Mouse (Mus musculus): Measurements from ENCODE around the gene Foxn3. TPM values are rescaled to one million over a fixed set of nuclear protein-coding genes. Genes with fewer than 3 reads are reported as not detected.
A peak's percentile ranks its signal among the peaks of the same experiment; 100 is the strongest.

Foxn3 gene
- 91.0 and 94.3 TPM in 2 replicates for polyA plus RNA-seq (2015; fragmentation: Nextera tagmentation; extraction: Ambion mirVana)

DNA sequence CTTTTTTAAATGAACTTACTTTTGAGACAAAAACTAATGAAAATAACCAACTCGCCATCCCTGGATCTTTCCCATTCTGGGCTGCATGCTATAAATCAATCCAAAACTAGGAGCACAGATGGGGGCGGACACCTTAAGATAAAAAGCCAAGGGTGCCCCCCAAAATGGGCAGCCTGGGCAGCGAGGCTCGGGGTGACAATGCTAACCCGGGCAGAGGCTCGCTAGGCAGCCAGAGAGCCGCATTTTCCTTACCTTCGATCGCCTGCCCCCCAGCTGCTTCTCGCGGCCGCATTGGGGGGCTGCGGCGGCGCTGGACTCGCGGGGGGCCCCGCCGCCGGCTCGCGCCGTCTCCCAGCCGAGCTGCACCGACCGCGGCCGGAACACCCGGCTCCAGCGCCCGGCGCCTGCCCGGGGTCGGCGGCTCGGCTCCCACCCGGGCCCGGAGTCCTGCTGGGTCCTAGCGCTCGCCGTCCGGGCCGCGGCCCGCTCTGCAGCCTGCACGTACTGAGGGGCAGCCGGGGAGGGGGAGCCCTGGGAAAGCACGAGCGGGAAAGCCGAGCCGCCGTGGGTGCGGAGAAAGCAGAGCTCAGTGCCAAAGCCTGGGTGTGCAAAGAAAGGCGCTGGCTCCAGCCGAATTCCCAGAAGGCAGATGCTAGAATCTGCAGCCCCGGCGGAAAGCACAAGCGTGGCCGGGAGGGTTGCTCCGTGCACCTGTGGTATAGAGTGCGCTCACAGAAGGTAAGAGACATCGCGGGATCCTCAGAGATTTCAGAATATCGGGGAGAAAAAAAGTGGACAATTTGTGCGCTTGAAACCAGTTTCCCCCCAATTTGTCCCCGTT is at the start of gene Foxn3:
TSS of gene Foxn3 (minus strand) at position 364 of the 841 bp plus-strand sequence.
- H3K4me2 ChIP-seq (replicated peaks; ENCODE audit: low read depth, low read length) = peak within 1 kb of the TSS; percentile 84
- H3K36me3 ChIP-seq (ENCODE audit: insufficient read depth, low read length) = no peaks in the 10 kb centered on the region
- no peaks in the 10 kb centered on the region for H3K27me3 ChIP-seq (replicated peaks; ENCODE audit: insufficient read depth, low read length)
- H3K9me3 ChIP-seq (ENCODE audit: low read length) = no peaks in the 10 kb centered on the region
- H3K9ac ChIP-seq (replicated peaks; ENCODE audit: low read depth) = peak within 1 kb of the TSS; percentile 76
- peak within 1 kb of the TSS; percentile 85 for H3K27ac ChIP-seq (ENCODE audit: low read length)
- H3K4me1 ChIP-seq (ENCODE audit: insufficient read depth, low read depth, low read length) = peaks cover 8% of the 10 kb centered on the region; the same call in 1 of the 2 replicates
- ATAC-seq (peak; percentile 82), DNase-seq (ENCODE audit: low spot score) (peak; percentile 83)
- H3K4me3 ChIP-seq (ENCODE audit: low read depth, low read length) = peak within 1 kb of the TSS; percentile 86
- WGBS = under 1% methylated on average over 61 of the region's 66 CpGs
- no peak for TF ChIP-seq EP300 (IDR thresholded peaks at IDR 0.05)
- TF ChIP-seq CTCF (IDR thresholded peaks at IDR 0.05) = no peak

DNA sequence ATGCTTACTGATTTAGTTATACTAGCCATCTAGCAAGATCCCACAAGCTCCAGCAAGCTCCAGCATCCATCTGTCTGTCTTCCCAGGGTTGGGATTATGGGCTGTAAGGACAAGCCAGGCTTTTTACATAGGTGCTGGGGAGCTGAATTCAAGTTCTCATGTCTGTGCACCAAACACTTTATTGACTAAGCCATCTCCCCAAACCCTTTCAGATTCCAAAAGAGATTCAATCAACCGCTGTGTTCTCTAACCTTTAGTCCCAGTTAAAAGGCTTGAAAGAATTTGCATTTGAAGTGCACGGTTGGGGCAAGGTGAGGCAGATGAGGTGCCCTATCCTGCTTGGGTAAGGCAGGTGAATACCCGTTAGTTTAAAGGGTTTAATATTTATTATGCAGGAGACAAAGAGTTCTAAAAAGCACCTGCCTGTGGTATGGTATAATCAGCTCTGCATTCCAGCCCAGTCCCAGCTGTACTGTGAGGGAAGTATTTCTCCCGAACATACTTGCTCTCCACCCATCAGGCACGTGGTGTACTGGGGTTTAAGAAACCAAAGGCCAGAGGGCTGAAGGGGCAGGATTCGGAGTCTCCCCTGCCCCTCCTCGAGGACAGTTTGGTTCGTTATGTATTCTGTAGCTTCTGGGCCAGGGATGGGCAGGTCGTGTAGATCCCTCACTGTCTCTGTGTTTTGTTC is 48.9 kb upstream of the Foxn3 start:
- no peak for TF ChIP-seq EP300 (IDR thresholded peaks at IDR 0.05)
- TF ChIP-seq CTCF (IDR thresholded peaks at IDR 0.05) = no peak
- ATAC-seq (no peak), DNase-seq (ENCODE audit: low spot score) (no peak)
- no peak overlapping the region for H3K4me2 ChIP-seq (replicated peaks; ENCODE audit: low read depth, low read length)
- H3K4me3 ChIP-seq (ENCODE audit: low read depth, low read length) = no peak overlapping the region
- no peak overlapping the region for H3K27ac ChIP-seq (ENCODE audit: low read length)
- H3K4me1 ChIP-seq (ENCODE audit: insufficient read depth, low read depth, low read length) = no peaks in the 10 kb centered on the region
- no peak overlapping the region for H3K9ac ChIP-seq (replicated peaks; ENCODE audit: low read depth)
- H3K27me3 ChIP-seq (replicated peaks; ENCODE audit: insufficient read depth, low read length) = no peaks in the 10 kb centered on the region
- no peaks in the 10 kb centered on the region for H3K9me3 ChIP-seq (ENCODE audit: low read length)
- WGBS = 55% methylated on average over 9 of the region's 9 CpGs
- H3K36me3 ChIP-seq (ENCODE audit: insufficient read depth, low read length) = no peaks in the 10 kb centered on the region

DNA sequence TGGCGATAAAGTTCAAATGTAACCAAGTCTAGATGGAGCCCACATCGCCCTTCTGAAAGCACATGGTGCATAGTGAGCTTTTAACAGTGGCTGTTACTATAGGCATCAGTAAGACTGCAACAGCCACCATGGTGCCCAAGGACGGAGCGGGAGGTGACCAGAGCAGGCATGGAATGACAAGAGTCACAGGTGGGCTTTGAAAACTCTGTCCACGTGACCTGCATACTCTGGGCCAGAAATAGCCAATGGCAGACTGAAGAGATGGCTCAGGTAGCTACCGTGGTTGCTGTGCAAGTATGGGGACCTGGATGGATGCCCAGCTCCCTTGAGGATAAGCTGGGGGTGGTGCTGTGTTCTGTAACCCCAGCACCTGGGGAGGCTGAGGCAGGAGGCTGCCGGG is 47.5 kb upstream of the Foxn3 start:
- Histone ChIP-seq H3K36me3 (ENCODE audit: insufficient read depth, low read length) (no peaks in the 10 kb centered on the region), H3K9me3 (ENCODE audit: low read length) (no peaks in the 10 kb centered on the region), H3K27me3 (replicated peaks; ENCODE audit: insufficient read depth, low read length) (no peaks in the 10 kb centered on the region), H3K27ac (ENCODE audit: low read length) (no peak overlapping the region), H3K4me3 (ENCODE audit: low read depth, low read length) (no peak overlapping the region), H3K9ac (replicated peaks; ENCODE audit: low read depth) (no peak overlapping the region), H3K4me1 (ENCODE audit: insufficient read depth, low read depth, low read length) (no peaks in the 10 kb centered on the region), H3K4me2 (replicated peaks; ENCODE audit: low read depth, low read length) (no peak overlapping the region)
- DNase-seq (ENCODE audit: low spot score) (no peak), ATAC-seq (no peak)
- 96% methylated on average over 7 of the region's 7 CpGs for WGBS
- no peak for TF ChIP-seq CTCF (IDR thresholded peaks at IDR 0.05)
- no peak for TF ChIP-seq EP300 (IDR thresholded peaks at IDR 0.05)

DNA sequence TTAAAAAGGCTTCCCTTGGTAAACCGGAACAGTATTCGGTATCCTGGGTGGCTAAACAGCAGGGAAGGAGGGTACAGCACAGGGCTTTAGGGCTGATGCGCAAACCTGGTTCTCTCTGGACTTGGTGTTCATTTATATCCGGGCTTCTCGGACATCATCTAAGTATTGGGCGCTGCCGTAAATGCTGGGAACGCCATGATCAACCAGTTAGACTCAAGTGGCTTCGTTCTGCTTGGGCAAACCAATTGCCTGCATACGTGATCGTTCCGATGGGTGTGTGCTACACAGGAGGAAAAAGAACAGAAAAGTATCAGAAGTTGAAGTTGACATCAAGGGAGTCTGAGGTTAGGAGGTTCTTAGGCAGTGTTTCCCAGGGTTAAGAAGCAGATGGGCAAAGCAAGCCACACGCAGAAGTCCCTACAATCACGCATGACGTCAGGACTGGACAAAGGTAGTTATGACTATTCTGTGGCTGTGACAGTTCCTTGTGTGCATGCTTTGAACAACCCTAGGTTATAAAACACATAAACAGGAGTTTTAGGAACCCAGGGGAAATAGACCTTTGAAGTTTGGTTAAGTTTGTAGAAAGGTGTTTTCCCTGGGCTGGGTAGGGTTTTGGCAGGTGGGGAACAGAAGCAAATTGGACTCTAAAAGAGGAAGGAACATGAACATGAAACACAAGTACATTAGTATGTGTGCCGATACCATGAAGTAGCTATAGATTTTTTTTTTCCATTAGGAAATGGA is 46.9 kb upstream of the Foxn3 start:
- H3K27me3 ChIP-seq (replicated peaks; ENCODE audit: insufficient read depth, low read length) = no peaks in the 10 kb centered on the region
- TF ChIP-seq CTCF (IDR thresholded peaks at IDR 0.05) (no peak), EP300 (IDR thresholded peaks at IDR 0.05) (no peak)
- H3K4me1 ChIP-seq (ENCODE audit: insufficient read depth, low read depth, low read length) = no peaks in the 10 kb centered on the region
- no peak overlapping the region for H3K9ac ChIP-seq (replicated peaks; ENCODE audit: low read depth)
- no peak overlapping the region for H3K27ac ChIP-seq (ENCODE audit: low read length)
- H3K36me3 ChIP-seq (ENCODE audit: insufficient read depth, low read length) = no peaks in the 10 kb centered on the region
- 88% methylated on average over 16 of the region's 16 CpGs for WGBS
- no peak for ATAC-seq
- no peak overlapping the region for H3K4me3 ChIP-seq (ENCODE audit: low read depth, low read length)
- no peak for DNase-seq (ENCODE audit: low spot score)
- no peak overlapping the region for H3K4me2 ChIP-seq (replicated peaks; ENCODE audit: low read depth, low read length)
- H3K9me3 ChIP-seq (ENCODE audit: low read length) = no peaks in the 10 kb centered on the region

DNA sequence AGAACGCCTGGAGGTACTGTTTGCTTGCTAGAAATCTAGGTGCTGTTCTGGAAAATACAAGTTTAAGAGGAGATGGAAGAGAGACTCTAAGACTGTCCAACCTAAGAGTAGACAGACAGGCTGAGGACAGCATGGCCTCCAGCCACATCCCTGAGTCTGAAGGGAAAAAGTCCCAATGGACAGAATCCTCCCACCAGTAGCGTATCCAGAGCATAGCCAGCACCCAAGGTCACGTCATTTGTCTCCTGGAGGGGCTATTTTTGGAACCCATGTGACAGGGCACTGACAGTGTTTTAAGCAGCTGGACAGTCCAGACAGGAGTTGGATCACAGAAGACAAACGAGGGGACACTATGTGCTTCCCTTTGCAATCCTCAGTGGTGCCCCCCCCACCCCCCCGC is 46.3 kb upstream of the Foxn3 start:
- H3K9me3 ChIP-seq (ENCODE audit: low read length) = no peaks in the 10 kb centered on the region
- no peak overlapping the region for H3K4me3 ChIP-seq (ENCODE audit: low read depth, low read length)
- no peak overlapping the region for H3K9ac ChIP-seq (replicated peaks; ENCODE audit: low read depth)
- DNase-seq (ENCODE audit: low spot score) = peak; percentile 61
- peak; percentile 84 for ATAC-seq
- no peak for TF ChIP-seq CTCF (IDR thresholded peaks at IDR 0.05)
- H3K36me3 ChIP-seq (ENCODE audit: insufficient read depth, low read length) = no peaks in the 10 kb centered on the region
- H3K27me3 ChIP-seq (replicated peaks; ENCODE audit: insufficient read depth, low read length) = no peaks in the 10 kb centered on the region
- no peaks in the 10 kb centered on the region for H3K4me1 ChIP-seq (ENCODE audit: insufficient read depth, low read depth, low read length)
- WGBS = 60% methylated on average over 5 of the region's 5 CpGs
- no peak overlapping the region for H3K27ac ChIP-seq (ENCODE audit: low read length)
- no peak overlapping the region for H3K4me2 ChIP-seq (replicated peaks; ENCODE audit: low read depth, low read length)
